Comparison of ENCODE assay signal across 10 mouse cellular contexts in the genomic region with DNA sequence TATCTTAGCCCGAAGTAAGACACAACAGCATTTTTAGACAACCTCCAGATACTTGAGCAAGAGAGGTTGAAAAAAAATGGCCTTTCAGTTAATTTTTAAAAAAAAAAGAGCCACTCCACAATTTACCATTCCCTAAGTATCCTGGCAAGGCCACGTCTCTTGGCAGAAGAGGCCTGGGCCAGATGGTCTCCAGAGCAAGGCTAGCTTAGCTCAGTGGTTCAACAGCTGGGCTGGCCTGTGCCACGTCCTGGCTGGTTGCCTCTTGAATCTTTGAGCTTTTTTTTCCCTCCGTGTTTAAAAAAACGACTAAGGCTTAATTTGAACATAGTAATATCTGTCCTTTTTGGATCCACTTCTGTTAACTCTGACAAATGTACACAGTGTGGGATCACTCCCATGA.
A peak's percentile ranks its signal among the peaks of the same experiment; 100 is the strongest.
DNase-seq lines count a peak whose midpoint lies in the region; ATAC-seq lines count a peak whose summit lies in the region.
"Had no signal": no experiment of that assay in that cellular context is flagged by ENCODE, and none has a peak within 500 bp of the region (broad histone marks: within the 10 kb centered on the region; RNA-seq: fewer than 3 reads in every experiment).

No protein-coding gene starts in this region.

- H3K4me3 ChIP-seq in heart, embryonic 12.5 days: no peak overlapping the region
- H3K4me3 ChIP-seq: lung, embryonic 15.5 days had no signal

- H3K36me3 ChIP-seq in heart, embryonic 12.5 days: no peaks in the 10 kb centered on the region
- H3K36me3 ChIP-seq: lung, embryonic 15.5 days had no signal

- WGBS in heart, embryonic 12.5 days: 82% methylated on average over 5 of the region's 5 CpGs

- no peak overlapping the region for H3K9ac ChIP-seq in heart, embryonic 12.5 days
- H3K9ac ChIP-seq: lung, embryonic 15.5 days had no signal

- DNase-seq in heart, adult 18-20 months: peak; percentile 67 to 79
- DNase-seq in right cerebral cortex, postnatal 10 days (ENCODE audit: low spot score in 2 of 2): peak; percentile 74
- no peak for DNase-seq in right cerebral cortex, postnatal 36 days (ENCODE audit: low spot score in 2 of 2)
- DNase-seq in heart, postnatal 10 days: peak; percentile 73 to 76
- DNase-seq in Muller cell, postnatal 12 days (ENCODE audit: inconsistent ontology term): no peak
- no peak for DNase-seq in natural killer cell, adult 2 months (ENCODE audit: low spot score in 2 of 2)
- DNase-seq: adrenal gland, adult 2 months had no signal

- no peaks in the 10 kb centered on the region for H3K9me3 ChIP-seq in heart, embryonic 12.5 days (replicated peaks)
- H3K9me3 ChIP-seq: lung, embryonic 15.5 days had no signal

- no peak overlapping the region for H3K4me2 ChIP-seq in heart, embryonic 12.5 days
- H3K4me2 ChIP-seq: lung, embryonic 15.5 days had no signal

- no peaks in the 10 kb centered on the region for H3K27me3 ChIP-seq in heart, embryonic 12.5 days (replicated peaks)
- H3K27me3 ChIP-seq: lung, embryonic 15.5 days had no signal

- peaks cover 5% of the 10 kb centered on the region; the same call in 1 of the 2 replicates for H3K4me1 ChIP-seq in heart, embryonic 12.5 days (replicated peaks)
- H3K4me1 ChIP-seq: lung, embryonic 15.5 days had no signal

- H3K27ac ChIP-seq in heart, embryonic 12.5 days (ENCODE audit: poor library complexity, severe bottlenecking): no peak overlapping the region
- H3K27ac ChIP-seq: lung, embryonic 15.5 days had no signal

- no peak for ATAC-seq in heart, embryonic 12.5 days (ENCODE audit: insufficient number of reproducible peaks, low FRiP score)
- ATAC-seq: inflammation-experienced regulatory T-cells, adult 6 months had no signal

- intact Hi-C loops in heart, postnatal 10 days (cut with DNase I): no loop called here

Comparison
In these comparisons a context has a peak if more than half of its experiments do, and no peak if none do; other contexts are left out.
1. DNase-seq: peak in heart, adult 18-20 months (2 of 2), right cerebral cortex, postnatal 10 days (2 of 2) and heart, postnatal 10 days (2 of 2); none in right cerebral cortex, postnatal 36 days (0 of 2), Muller cell, postnatal 12 days (single experiment) and natural killer cell, adult 2 months (0 of 2).